ENCODE assay signal across 10 mouse cellular contexts in the genomic region with DNA sequence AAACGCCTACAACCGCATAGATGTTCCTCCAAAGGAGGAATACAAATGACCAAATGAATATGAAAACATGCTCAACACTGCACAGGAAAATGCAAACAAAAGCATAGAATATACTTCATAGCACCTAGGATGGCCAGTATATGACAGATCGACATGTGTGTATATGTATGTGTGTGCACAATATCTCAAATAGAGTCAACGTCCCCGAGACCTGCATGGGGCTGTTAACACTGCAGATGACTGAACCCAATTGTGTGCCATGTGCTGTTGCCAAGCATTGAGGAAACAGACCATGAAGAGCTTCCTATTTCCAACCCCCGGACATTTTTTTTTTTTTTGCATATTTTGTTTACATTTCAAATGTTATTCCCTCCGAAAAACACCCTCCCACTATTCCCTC. TPM values are rescaled to one million over a fixed set of nuclear protein-coding genes. Genes with fewer than 3 reads are reported as not detected.
A peak's percentile ranks its signal among the peaks of the same experiment; 100 is the strongest.
DNase-seq lines count a peak whose midpoint lies in the region; ATAC-seq and TF ChIP-seq lines count a peak whose summit lies in the region.
"Had no signal": no experiment of that assay in that cellular context is flagged by ENCODE, and none has a peak within 500 bp of the region (broad histone marks: within the 10 kb centered on the region; RNA-seq: fewer than 3 reads in every experiment).

No protein-coding gene starts in this region.

- no peak overlapping the region for H3K9ac ChIP-seq in forebrain, embryonic 11.5 days (ENCODE audit: low read length)
- no peak overlapping the region for H3K9ac ChIP-seq in forebrain, embryonic 13.5 days
- no peak overlapping the region for H3K9ac ChIP-seq in lung, embryonic 14.5 days
- H3K9ac ChIP-seq in intestine, embryonic 15.5 days = no peak overlapping the region
- no peak overlapping the region for H3K9ac ChIP-seq in midbrain, embryonic 15.5 days

- no peak for TF ChIP-seq CTCF in lung, embryonic 14.5 days (IDR thresholded peaks at IDR 0.05; ENCODE audit: low read depth)

- 33% methylated on average over 7 of the region's 7 CpGs for WGBS in forebrain, embryonic 11.5 days
- 37% methylated on average over 7 of the region's 7 CpGs for WGBS in forebrain, embryonic 13.5 days
- WGBS in lung, embryonic 14.5 days = 15% methylated on average over 7 of the region's 7 CpGs
- WGBS in intestine, embryonic 15.5 days = 36% methylated on average over 7 of the region's 7 CpGs
- 36% methylated on average over 7 of the region's 7 CpGs for WGBS in midbrain, embryonic 15.5 days

- H3K4me3 ChIP-seq in forebrain, embryonic 11.5 days (ENCODE audit: low read depth, low read length) = no peak overlapping the region
- H3K4me3 ChIP-seq in forebrain, embryonic 13.5 days = no peak overlapping the region
- no peak overlapping the region for H3K4me3 ChIP-seq in lung, embryonic 14.5 days (ENCODE audit: low read depth, low read length)
- no peak overlapping the region for H3K4me3 ChIP-seq in intestine, embryonic 15.5 days (replicated peaks)
- H3K4me3 ChIP-seq in midbrain, embryonic 15.5 days = no peak overlapping the region

- H3K27ac ChIP-seq in forebrain, embryonic 11.5 days (ENCODE audit: low read depth, low read length) = no peak overlapping the region
- H3K27ac ChIP-seq in forebrain, embryonic 13.5 days = no peak overlapping the region
- no peak overlapping the region for H3K27ac ChIP-seq in lung, embryonic 14.5 days (ENCODE audit: low read depth)
- H3K27ac ChIP-seq in intestine, embryonic 15.5 days = peak overlapping the region; percentile 90; the same call in 1 of the 2 replicates
- H3K27ac ChIP-seq in midbrain, embryonic 15.5 days = no peak overlapping the region

- no peak for DNase-seq in forebrain, embryonic 11.5 days (ENCODE audit: low spot score)
- DNase-seq in lung, embryonic 14.5 days = peak; percentile 39
- no peak for DNase-seq in lung, adult 18-20 months
- DNase-seq in layer of hippocampus, postnatal 36 days = no peak
- DNase-seq: cerebellum, adult 9-10 months; right cerebral cortex, postnatal 14 days had no signal

- H3K4me1 ChIP-seq in forebrain, embryonic 11.5 days (replicated peaks; ENCODE audit: control insufficient read depth, insufficient read depth, low read length) = no peaks in the 10 kb centered on the region
- H3K4me1 ChIP-seq in forebrain, embryonic 13.5 days = 0 out of 2 replicates have a peak, but pooled peaks cover 5% of the 10 kb centered on the region
- no peaks in the 10 kb centered on the region for H3K4me1 ChIP-seq in lung, embryonic 14.5 days (ENCODE audit: insufficient read depth)
- H3K4me1 ChIP-seq in intestine, embryonic 15.5 days (replicated peaks) = no peaks in the 10 kb centered on the region
- H3K4me1 ChIP-seq in midbrain, embryonic 15.5 days = 0 out of 2 replicates have a peak, but pooled peaks cover 6% of the 10 kb centered on the region

- H3K36me3 ChIP-seq in forebrain, embryonic 11.5 days (ENCODE audit: control insufficient read depth, insufficient read depth, low read length) = peaks cover 4% of the 10 kb centered on the region; the same call in 1 of the 2 replicates
- peaks cover 40% of the 10 kb centered on the region for H3K36me3 ChIP-seq in forebrain, embryonic 13.5 days (ENCODE audit: poor library complexity, severe bottlenecking)
- H3K36me3 ChIP-seq in lung, embryonic 14.5 days (ENCODE audit: insufficient read depth) = peaks cover 38% of the 10 kb centered on the region
- peaks cover 13% of the 10 kb centered on the region; the same call in 1 of the 2 replicates for H3K36me3 ChIP-seq in intestine, embryonic 15.5 days
- peaks cover 10% of the 10 kb centered on the region; the same call in 1 of the 2 replicates for H3K36me3 ChIP-seq in midbrain, embryonic 15.5 days (replicated peaks)

- H3K9me3 ChIP-seq in forebrain, embryonic 11.5 days (ENCODE audit: control insufficient read depth, low read length) = no peaks in the 10 kb centered on the region
- no peaks in the 10 kb centered on the region for H3K9me3 ChIP-seq in forebrain, embryonic 13.5 days (replicated peaks)
- H3K9me3 ChIP-seq in lung, embryonic 14.5 days (ENCODE audit: low read depth, low read length) = no peaks in the 10 kb centered on the region
- H3K9me3 ChIP-seq in intestine, embryonic 15.5 days = no peaks in the 10 kb centered on the region
- H3K9me3 ChIP-seq in midbrain, embryonic 15.5 days = no peaks in the 10 kb centered on the region

- no peaks in the 10 kb centered on the region for H3K27me3 ChIP-seq in forebrain, embryonic 11.5 days (ENCODE audit: control insufficient read depth, insufficient read depth, low read length)
- H3K27me3 ChIP-seq in forebrain, embryonic 13.5 days = no peaks in the 10 kb centered on the region
- H3K27me3 ChIP-seq in lung, embryonic 14.5 days (ENCODE audit: insufficient read depth, low read length) = no peaks in the 10 kb centered on the region
- H3K27me3 ChIP-seq in intestine, embryonic 15.5 days (replicated peaks) = no peaks in the 10 kb centered on the region
- H3K27me3 ChIP-seq in midbrain, embryonic 15.5 days (replicated peaks) = no peaks in the 10 kb centered on the region

- ATAC-seq in forebrain, embryonic 11.5 days (replicated peaks; ENCODE audit: low FRiP score) = peak; percentile 40
- no peak for ATAC-seq in forebrain, embryonic 13.5 days
- peak; percentile 34 for ATAC-seq in lung, embryonic 14.5 days (ENCODE audit: insufficient read depth)
- peak; percentile 23 for ATAC-seq in intestine, embryonic 15.5 days
- peak; percentile 65; the same call in 1 of the 2 replicates for ATAC-seq in midbrain, embryonic 15.5 days (replicated peaks)
- ATAC-seq in inflammation-experienced regulatory T-cells, adult 6 months = no peak

- H3K4me2 ChIP-seq in forebrain, embryonic 11.5 days (ENCODE audit: low read depth, low read length, severe bottlenecking) = no peak overlapping the region
- H3K4me2 ChIP-seq in forebrain, embryonic 13.5 days = no peak overlapping the region
- H3K4me2 ChIP-seq in lung, embryonic 14.5 days = no peak overlapping the region
- no peak overlapping the region for H3K4me2 ChIP-seq in intestine, embryonic 15.5 days (replicated peaks)
- H3K4me2 ChIP-seq in midbrain, embryonic 15.5 days = no peak overlapping the region

RNA-seq across cellular contexts. Expression of a gene that starts 20.4 kb away (rescaled TPM):
- polyA plus RNA-seq in forebrain, embryonic 11.5 days (2014; fragmentation: Nextera tagmentation; extraction: Ambion mirVana) = 64.6 and 69.1 TPM in 2 replicates
- 137 and 140 TPM in 2 replicates for polyA plus RNA-seq in forebrain, embryonic 13.5 days (2015; fragmentation: Nextera tagmentation; extraction: Ambion mirVana)
- polyA plus RNA-seq in lung, embryonic 14.5 days (2014; fragmentation: Nextera tagmentation; extraction: Ambion mirVana) = 57.9 and 59.5 TPM in 2 replicates
- polyA plus RNA-seq in intestine, embryonic 15.5 days (2015; fragmentation: Nextera tagmentation; extraction: Ambion mirVana) = 79.1 and 84.2 TPM in 2 replicates
- polyA plus RNA-seq in midbrain, embryonic 15.5 days (2015; fragmentation: Nextera tagmentation; extraction: Ambion mirVana) = 160 and 172 TPM in 2 replicates
- 100 to 1,000 TPM; 112 to 117 TPM for total RNA-seq in layer of hippocampus, postnatal 36 days (2021)
- polyA plus RNA-seq in inflammation-experienced regulatory T-cells, adult 6 months (2017; shearing (Covaris generic)) = 100 to 1,000 TPM in 2 of 3 experiments, 10 to 100 TPM in 1; 70.3 to 103 (median 103) TPM

RNA-seq across cellular contexts. Expression of a gene that starts 25.8 kb away (rescaled TPM):
- 124 and 127 TPM in 2 replicates for polyA plus RNA-seq in forebrain, embryonic 11.5 days (2014; fragmentation: Nextera tagmentation; extraction: Ambion mirVana)
- 114 and 120 TPM in 2 replicates for polyA plus RNA-seq in forebrain, embryonic 13.5 days (2015; fragmentation: Nextera tagmentation; extraction: Ambion mirVana)
- 89.3 and 95.4 TPM in 2 replicates for polyA plus RNA-seq in lung, embryonic 14.5 days (2014; fragmentation: Nextera tagmentation; extraction: Ambion mirVana)
- 81.7 and 90.8 TPM in 2 replicates for polyA plus RNA-seq in intestine, embryonic 15.5 days (2015; fragmentation: Nextera tagmentation; extraction: Ambion mirVana)
- 87.4 and 94.8 TPM in 2 replicates for polyA plus RNA-seq in midbrain, embryonic 15.5 days (2015; fragmentation: Nextera tagmentation; extraction: Ambion mirVana)
- 10 to 100 TPM; 63.5 to 69.8 TPM for total RNA-seq in layer of hippocampus, postnatal 36 days (2021)
- 100 to 1,000 TPM in 2 of 3 experiments, 10 to 100 TPM in 1; 95.0 to 156 (median 100) TPM for polyA plus RNA-seq in inflammation-experienced regulatory T-cells, adult 6 months (2017; shearing (Covaris generic))

RNA-seq across cellular contexts. Expression of a gene that starts 27.7 kb away (rescaled TPM):
- polyA plus RNA-seq in forebrain, embryonic 11.5 days (2014; fragmentation: Nextera tagmentation; extraction: Ambion mirVana) = 27.1 and 33.2 TPM in 2 replicates
- 22.5 and 24.7 TPM in 2 replicates for polyA plus RNA-seq in forebrain, embryonic 13.5 days (2015; fragmentation: Nextera tagmentation; extraction: Ambion mirVana)
- 27.4 and 27.7 TPM in 2 replicates for polyA plus RNA-seq in lung, embryonic 14.5 days (2014; fragmentation: Nextera tagmentation; extraction: Ambion mirVana)
- 20.4 and 23.8 TPM in 2 replicates for polyA plus RNA-seq in intestine, embryonic 15.5 days (2015; fragmentation: Nextera tagmentation; extraction: Ambion mirVana)
- 15.5 and 15.9 TPM in 2 replicates for polyA plus RNA-seq in midbrain, embryonic 15.5 days (2015; fragmentation: Nextera tagmentation; extraction: Ambion mirVana)
- 10 to 100 TPM; 10.0 to 10.4 TPM for total RNA-seq in layer of hippocampus, postnatal 36 days (2021)
- polyA plus RNA-seq in inflammation-experienced regulatory T-cells, adult 6 months (2017; shearing (Covaris generic)) = 10 to 100 TPM; 38.4 to 43.3 (median 39.6) TPM

RNA-seq across cellular contexts. Expression of a gene that starts 29.0 kb away (rescaled TPM):
- 76.0 and 76.5 TPM in 2 replicates for polyA plus RNA-seq in forebrain, embryonic 11.5 days (2014; fragmentation: Nextera tagmentation; extraction: Ambion mirVana)
- polyA plus RNA-seq in forebrain, embryonic 13.5 days (2015; fragmentation: Nextera tagmentation; extraction: Ambion mirVana) = 81.3 and 85.9 TPM in 2 replicates
- 73.0 and 79.5 TPM in 2 replicates for polyA plus RNA-seq in lung, embryonic 14.5 days (2014; fragmentation: Nextera tagmentation; extraction: Ambion mirVana)
- 76.5 and 84.0 TPM in 2 replicates for polyA plus RNA-seq in intestine, embryonic 15.5 days (2015; fragmentation: Nextera tagmentation; extraction: Ambion mirVana)
- 99.8 and 109 TPM in 2 replicates for polyA plus RNA-seq in midbrain, embryonic 15.5 days (2015; fragmentation: Nextera tagmentation; extraction: Ambion mirVana)
- 100 to 1,000 TPM in 1 of 2 experiments, 10 to 100 TPM in 1; 97.2 to 101 TPM for total RNA-seq in layer of hippocampus, postnatal 36 days (2021)
- polyA plus RNA-seq in inflammation-experienced regulatory T-cells, adult 6 months (2017; shearing (Covaris generic)) = 10 to 100 TPM; 30.8 to 34.0 (median 32.3) TPM

RNA-seq across cellular contexts. Expression of a gene that starts 54.7 kb away (rescaled TPM):
- polyA plus RNA-seq in forebrain, embryonic 11.5 days (2014; fragmentation: Nextera tagmentation; extraction: Ambion mirVana) = 50.6 and 55.2 TPM in 2 replicates
- 41.9 and 43.7 TPM in 2 replicates for polyA plus RNA-seq in forebrain, embryonic 13.5 days (2015; fragmentation: Nextera tagmentation; extraction: Ambion mirVana)
- polyA plus RNA-seq in lung, embryonic 14.5 days (2014; fragmentation: Nextera tagmentation; extraction: Ambion mirVana) = 49.3 and 53.2 TPM in 2 replicates
- polyA plus RNA-seq in intestine, embryonic 15.5 days (2015; fragmentation: Nextera tagmentation; extraction: Ambion mirVana) = 84.2 and 102 TPM in 2 replicates
- polyA plus RNA-seq in midbrain, embryonic 15.5 days (2015; fragmentation: Nextera tagmentation; extraction: Ambion mirVana) = 28.4 and 30.7 TPM in 2 replicates
- total RNA-seq in layer of hippocampus, postnatal 36 days (2021) = 10 to 100 TPM; 45.1 to 55.6 TPM
- polyA plus RNA-seq in inflammation-experienced regulatory T-cells, adult 6 months (2017; shearing (Covaris generic)) = 10 to 100 TPM; 19.0 to 34.2 (median 32.9) TPM

Comparison
In these comparisons a context has a peak if more than half of its experiments do, and no peak if none do; other contexts are left out.
1. ATAC-seq: peak in forebrain, embryonic 11.5 days (single experiment), lung, embryonic 14.5 days (single experiment), intestine, embryonic 15.5 days (single experiment) and midbrain, embryonic 15.5 days (single experiment); none in forebrain, embryonic 13.5 days (single experiment) and inflammation-experienced regulatory T-cells, adult 6 months (single experiment).